Mouse (Mus musculus) CH12.LX (cell line): ENCODE measurements around the gene Mfap3. TPM values are rescaled to one million over a fixed set of nuclear protein-coding genes. Genes with fewer than 3 reads are reported as not detected.

ENCODE experiments used
- DNase-seq: peaks from one replicate; pipeline ENCODE4 v3.0.0-alpha.2; 2013; ENCODE audit errors: extremely low read depth
- H3K27ac ChIP-seq: 2 replicates; pipeline ENCODE4 v1.5.1; 2012; ENCODE audit warnings: low read depth, mild to moderate bottlenecking, control low read depth, moderate library complexity; ENCODE audit not compliant: insufficient read depth
- H3K27me3 ChIP-seq: replicated peaks from 2 replicates; pipeline ENCODE3; 2012; ENCODE audit warnings: inconsistent platforms
- H3K36me3 ChIP-seq, 2 experiments: replicated peaks in 1 of 2; 2 replicates each; pipeline versions ENCODE3 to v1.6.1; 2012; ENCODE audit warnings: inconsistent platforms in 1 of 2, low read length in 1 of 2, mild to moderate bottlenecking in 1 of 2, mixed read lengths in 1 of 2, moderate library complexity in 1 of 2; ENCODE audit not compliant: control insufficient read depth in 1 of 2, insufficient read depth in 1 of 2
- H3K4me1 ChIP-seq, 2 experiments: 2 replicates each; pipeline ENCODE4 v1.6.1; 2012; ENCODE audit warnings: inconsistent platforms in 1 of 2, moderate library complexity in 1 of 2; ENCODE audit not compliant: insufficient read depth in 2 of 2, control insufficient read depth in 1 of 2
- H3K4me2 ChIP-seq: 2 replicates; pipeline ENCODE4 v1.6.1; 2012; ENCODE audit warnings: low read depth, mild to moderate bottlenecking, control low read depth; ENCODE audit not compliant: poor library complexity, insufficient read depth, severe bottlenecking
- H3K4me3 ChIP-seq, 3 experiments: fragments of 150-350 bp in 1 of 3; sonication (generic) in 1 of 3; replicated peaks in 1 of 3; 2 replicates each; pipeline versions ENCODE3 to v1.5.1; 2011 to 2012; ENCODE audit warnings: low read depth in 2 of 3, low read length in 2 of 3, mild to moderate bottlenecking in 2 of 3, moderate library complexity in 2 of 3, control low read depth in 1 of 3, improper control_type of control experiment in 1 of 3, inconsistent platforms in 1 of 3, mixed read lengths in 1 of 3; ENCODE audit not compliant: poor library complexity in 1 of 3
- H3K79me2 ChIP-seq: replicated peaks from 2 replicates; pipeline ENCODE4 v1.6.1; 2012; ENCODE audit warnings: mild to moderate bottlenecking, moderate library complexity; ENCODE audit not compliant: control insufficient read depth, poor library complexity, insufficient read depth, severe bottlenecking; ENCODE audit errors: extremely low read depth
- H3K9ac ChIP-seq: 2 replicates; pipeline ENCODE4 v1.6.1; 2012; ENCODE audit warnings: low read depth, mild to moderate bottlenecking, control low read depth, moderate library complexity; ENCODE audit not compliant: insufficient read depth
- H3K9me3 ChIP-seq: replicated peaks from 2 replicates; pipeline ENCODE3; 2012; ENCODE audit warnings: low read length, inconsistent platforms, mixed read lengths
- BHLHE40 ChIP-seq: IDR thresholded peaks from 2 replicates; pipeline ENCODE4 v1.6.1; 2011; ENCODE audit warnings: mild to moderate bottlenecking, low read depth, low read length, improper control_type of control experiment
- CHD1 ChIP-seq: IDR thresholded peaks from 2 replicates; pipeline ENCODE4 v1.6.1; 2012; ENCODE audit warnings: low read depth, low read length, improper control_type of control experiment, inconsistent platforms
- CHD2 ChIP-seq: IDR thresholded peaks from 2 replicates; pipeline ENCODE4 v1.6.1; 2011; ENCODE audit warnings: low read length, improper control_type of control experiment
- CTCF ChIP-seq, 2 experiments: IDR thresholded peaks in 1 of 2; conservative IDR thresholded peaks in 1 of 2; 2 replicates each; pipeline ENCODE4 v1.5.1; 2011 to 2012; ENCODE audit warnings: low read depth in 2 of 2, low read length in 2 of 2, improper control_type of control experiment in 1 of 2, inconsistent platforms in 1 of 2, mild to moderate bottlenecking in 1 of 2, moderate library complexity in 1 of 2
- EP300 ChIP-seq: IDR thresholded peaks from 2 replicates; pipeline ENCODE4 v1.6.1; 2011; ENCODE audit warnings: low read length, improper control_type of control experiment
- ETS1 ChIP-seq: conservative IDR thresholded peaks from 2 replicates; pipeline ENCODE4 v1.6.1; 2012; ENCODE audit warnings: low read depth, mild to moderate bottlenecking, inconsistent platforms, low read length, improper control_type of control experiment, moderate library complexity
- GABPA ChIP-seq: IDR thresholded peaks from 2 replicates; pipeline ENCODE4 v1.6.1; 2012; ENCODE audit warnings: low read depth, low read length, improper control_type of control experiment, inconsistent platforms; ENCODE audit not compliant: insufficient replicate concordance
- HCFC1 ChIP-seq: IDR thresholded peaks from 2 replicates; pipeline ENCODE4 v1.6.1; 2012; ENCODE audit warnings: low read depth, mild to moderate bottlenecking, inconsistent platforms, low read length, improper control_type of control experiment
- IRF4 ChIP-seq: IDR thresholded peaks from 2 replicates; pipeline ENCODE4 v1.6.1; 2014; ENCODE audit warnings: low read depth, mild to moderate bottlenecking, inconsistent platforms, low read length, improper control_type of control experiment
- JUN ChIP-seq: IDR thresholded peaks from 2 replicates; pipeline ENCODE4 v1.6.1; 2011; ENCODE audit warnings: low read depth, mild to moderate bottlenecking, low read length, improper control_type of control experiment, moderate library complexity; ENCODE audit not compliant: insufficient read depth
- JUND ChIP-seq: conservative IDR thresholded peaks from 2 replicates; pipeline ENCODE4 v1.6.1; 2011; ENCODE audit warnings: low read depth, low read length, improper control_type of control experiment
- MAFK ChIP-seq: IDR thresholded peaks from 2 replicates; pipeline ENCODE4 v1.6.1; 2011; ENCODE audit warnings: low read length, improper control_type of control experiment; ENCODE audit not compliant: insufficient replicate concordance
- MAX ChIP-seq: IDR thresholded peaks from 2 replicates; pipeline ENCODE4 v1.6.1; 2011; ENCODE audit warnings: low read length, improper control_type of control experiment
- MEF2A ChIP-seq: IDR thresholded peaks from 2 replicates; pipeline ENCODE4 v1.6.1; 2014; ENCODE audit warnings: low read depth, mild to moderate bottlenecking, inconsistent platforms, low read length, improper control_type of control experiment, borderline replicate concordance
- MXI1 ChIP-seq: IDR thresholded peaks from 2 replicates; pipeline ENCODE4 v1.6.1; 2011; ENCODE audit warnings: mild to moderate bottlenecking, low read depth, low read length, improper control_type of control experiment
- MYC ChIP-seq: IDR thresholded peaks from 2 replicates; pipeline ENCODE4 v1.6.1; 2011; ENCODE audit warnings: low read depth, mild to moderate bottlenecking, improper control_type of control experiment, low read length
- PAX5 ChIP-seq: IDR thresholded peaks from 2 replicates; pipeline ENCODE4 v1.6.1; 2012; ENCODE audit warnings: low read length, inconsistent platforms, mixed read lengths
- POLR2AphosphoS2 ChIP-seq: IDR thresholded peaks from 2 replicates; pipeline ENCODE4 v1.6.1; 2011; ENCODE audit warnings: low read depth, low read length, improper control_type of control experiment
- SIN3A ChIP-seq: IDR thresholded peaks from 2 replicates; pipeline ENCODE4 v1.6.1; 2012; ENCODE audit warnings: low read length, improper control_type of control experiment, inconsistent platforms
- SMC3 ChIP-seq: IDR thresholded peaks from 2 replicates; pipeline ENCODE4 v1.6.1; 2011; ENCODE audit warnings: low read depth, low read length, improper control_type of control experiment
- TBP ChIP-seq: conservative IDR thresholded peaks from 2 replicates; pipeline ENCODE4 v1.6.1; 2011; ENCODE audit warnings: low read depth, low read length, improper control_type of control experiment
- UBTF ChIP-seq: IDR thresholded peaks from 2 replicates; pipeline ENCODE4 v1.6.1; 2012; ENCODE audit warnings: low read depth, mild to moderate bottlenecking, inconsistent platforms, low read length, improper control_type of control experiment, moderate library complexity
- USF1 ChIP-seq: IDR thresholded peaks from 2 replicates; pipeline ENCODE4 v1.6.1; 2014; ENCODE audit warnings: low read depth, mild to moderate bottlenecking, inconsistent platforms, low read length, improper control_type of control experiment
- USF2 ChIP-seq: conservative IDR thresholded peaks from 2 replicates; pipeline ENCODE4 v1.6.1; 2011; ENCODE audit warnings: low read depth, low read length, improper control_type of control experiment
- ZKSCAN1 ChIP-seq: IDR thresholded peaks from 2 replicates; pipeline ENCODE4 v1.6.1; 2012; ENCODE audit warnings: low read depth, inconsistent platforms, low read length, improper control_type of control experiment, borderline replicate concordance
- dilution Hi-C: fragments of 300-500 bp; cut with MboI; formaldehyde crosslinking; loops from 2 replicates; pipeline ENCODE4 v1.14.3; 2020; ENCODE audit warnings: low sequenced_read_pairs; ENCODE audit not compliant: extremely low pct_unique_long_range_greater_than_20kb, extremely low pct_ligation_motif_present
- in situ Hi-C: fragments of 300-500 bp; cut with MboI; formaldehyde crosslinking; loops from 3 replicates; pipeline ENCODE4 v1.14.3; 2019; ENCODE audit warnings: low sequenced_read_pairs, low pct_ligation_motif_present, low pct_unique_long_range_greater_than_20kb, mixed read lengths
- polyA plus RNA-seq: library from polyadenylated mRNA; unstranded; fragments of >175 nt; gene quantifications from 2 replicates; pipeline ENCODE4 v1.2.1, GENCODE M21; 2012; ENCODE audit warnings: low read depth; ENCODE audit not compliant: insufficient read length
- total RNA-seq, 2 experiments: library from RNA; depleted of rRNA; stranded (reverse); fragments of 300-350 nt in 1 of 2; fragments of >200 nt in 1 of 2; gene quantifications; 2 replicates each; pipeline ENCODE4 v1.2.3; 2012 to 2014

Gene Mfap3
- total and polyA plus RNA-seq, 3 experiments, result 22.6 to 32.2 (median 27.0) TPM

DNA sequence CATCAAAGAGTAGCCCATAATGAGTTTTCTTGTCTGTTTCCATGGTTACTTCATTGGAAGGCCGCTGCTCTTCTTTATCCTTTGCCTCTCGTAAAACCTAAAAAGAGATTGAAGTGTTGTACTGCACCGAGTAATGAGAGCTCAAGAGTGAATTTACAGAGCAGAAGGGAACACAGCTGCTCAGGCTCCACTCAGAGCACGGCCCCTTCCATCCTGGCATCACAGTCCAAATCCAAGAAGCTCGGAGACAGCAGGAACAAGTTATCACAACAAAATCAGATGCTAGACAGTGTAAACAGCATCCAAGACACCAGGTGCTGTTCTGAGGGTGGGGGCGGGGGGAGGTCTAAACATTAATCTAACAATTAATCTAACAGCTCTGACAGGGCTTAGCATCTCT lies 11.6 kb upstream of the Mfap3 start:
- no peak overlapping the region for H3K9ac ChIP-seq
- no peak overlapping the region for H3K27ac ChIP-seq
- H3K4me2 ChIP-seq, result no peak overlapping the region
- no peaks in the 10 kb centered on the region for H3K9me3 ChIP-seq
- no peak overlapping the region for H3K4me3 ChIP-seq
- TF ChIP-seq UBTF (no peak), ZKSCAN1 (no peak), JUND (no peak), MYC (no peak), SMC3 (no peak), JUN (no peak), MAX (no peak), HCFC1 (no peak), USF2 (no peak), CTCF (conservative IDR thresholded peaks at IDR 0.05 in 1 of 2, IDR thresholded peaks at IDR 0.05 in 1 of 2; ENCODE audit: low read depth in 2 of 2, low read length in 2 of 2) (no peak), TBP (no peak), BHLHE40 (no peak), GABPA (no peak), MXI1 (no peak), MAFK (no peak), CHD2 (no peak)
- no peaks in the 10 kb centered on the region for H3K79me2 ChIP-seq
- H3K4me1 ChIP-seq, result no peaks in the 10 kb centered on the region
- DNase-seq, result no peak
- in situ Hi-C loops, result loop anchor here (25.0 kb wide), 1 partner anchor 830 kb away; the partner anchor contains the start of genes Sh3bp5l and Zfp672
- no peaks in the 10 kb centered on the region for H3K27me3 ChIP-seq
- peaks cover 67 to 91% of the 10 kb centered on the region in 2 experiments for H3K36me3 ChIP-seq
- dilution Hi-C loops, result no loop called here

DNA sequence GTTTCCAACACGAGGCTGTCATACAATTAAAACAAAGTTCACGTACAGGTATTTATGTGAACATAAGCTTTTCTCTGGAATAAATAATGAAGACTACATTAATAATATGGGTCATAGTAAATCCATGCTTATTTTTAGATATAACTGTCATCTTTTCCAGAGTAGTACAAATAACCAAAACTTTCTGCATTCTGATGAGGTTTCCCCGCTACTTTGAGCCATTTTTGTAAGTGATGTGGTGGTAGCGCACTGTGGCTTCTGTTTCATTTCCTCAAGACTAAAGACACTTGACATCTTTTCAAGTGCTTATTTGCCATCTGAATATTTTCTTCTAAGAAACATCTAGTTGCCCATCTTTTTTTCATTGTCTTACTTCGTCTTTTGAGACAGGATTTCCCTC lies 3.2 kb upstream of the Mfap3 start:
- Histone ChIP-seq H3K27ac (no peak overlapping the region), H3K79me2 (peaks cover 22% of the 10 kb centered on the region), H3K4me1 (peaks cover 18 to 44% of the 10 kb centered on the region in 2 experiments), H3K36me3 (peaks cover 31 to 45% of the 10 kb centered on the region in 2 experiments), H3K4me2 (peak overlapping the region; percentile 66; the same call in 1 of the 2 replicates), H3K4me3 (no peak overlapping the region), H3K27me3 (no peaks in the 10 kb centered on the region), H3K9me3 (no peaks in the 10 kb centered on the region), H3K9ac (no peak overlapping the region; the same call in 1 of the 2 replicates)
- in situ Hi-C loops (loop anchor here (25.0 kb wide), 1 partner anchor 822 kb away; the partner anchor contains the start of genes Sh3bp5l and Zfp672), dilution Hi-C loops (no loop called here)
- peak; percentile 61 for DNase-seq
- TF ChIP-seq USF1, result no peak
- no peak for TF ChIP-seq CHD1
- 0 out of 2 replicates have a peak, but pooled peaks have one; percentile 63 for TF ChIP-seq POLR2AphosphoS2
- TF ChIP-seq SIN3A, result peak; percentile 40; the same call in 1 of the 2 replicates
- TF ChIP-seq MEF2A, result peak; percentile 97
- no peak for TF ChIP-seq GABPA
- no peak for TF ChIP-seq MXI1
- peak; percentile 93 for TF ChIP-seq JUN
- TF ChIP-seq IRF4, result peak; percentile 86
- TF ChIP-seq EP300, result peak; percentile 79
- TF ChIP-seq SMC3, result no peak
- no peak for TF ChIP-seq PAX5
- TF ChIP-seq ETS1, result peak; percentile 76
- TF ChIP-seq JUND, result peak; percentile 84
